Mouse (Mus musculus) thymus, adult 2 months (tissue): Measurements from ENCODE around the gene Zscan5b.

Experiments used
- CTCF ChIP-seq: fragments of 200-500 bp; IDR thresholded peaks from 2 replicates; pipeline ENCODE4 v1.5.1; 2012; ENCODE audit warnings: mild to moderate bottlenecking, control low read depth, low read length, moderate library complexity, borderline replicate concordance; ENCODE audit not compliant: control insufficient read depth, poor library complexity, insufficient read depth; ENCODE audit errors: extremely low read depth
- POLR2A ChIP-seq: fragments of 200-500 bp; IDR thresholded peaks from 2 replicates; pipeline ENCODE4 v1.6.1; 2012; ENCODE audit warnings: mild to moderate bottlenecking, low read length, control low read depth, moderate library complexity; ENCODE audit not compliant: control insufficient read depth, poor library complexity, insufficient read depth; ENCODE audit errors: extremely low read depth

DNA sequence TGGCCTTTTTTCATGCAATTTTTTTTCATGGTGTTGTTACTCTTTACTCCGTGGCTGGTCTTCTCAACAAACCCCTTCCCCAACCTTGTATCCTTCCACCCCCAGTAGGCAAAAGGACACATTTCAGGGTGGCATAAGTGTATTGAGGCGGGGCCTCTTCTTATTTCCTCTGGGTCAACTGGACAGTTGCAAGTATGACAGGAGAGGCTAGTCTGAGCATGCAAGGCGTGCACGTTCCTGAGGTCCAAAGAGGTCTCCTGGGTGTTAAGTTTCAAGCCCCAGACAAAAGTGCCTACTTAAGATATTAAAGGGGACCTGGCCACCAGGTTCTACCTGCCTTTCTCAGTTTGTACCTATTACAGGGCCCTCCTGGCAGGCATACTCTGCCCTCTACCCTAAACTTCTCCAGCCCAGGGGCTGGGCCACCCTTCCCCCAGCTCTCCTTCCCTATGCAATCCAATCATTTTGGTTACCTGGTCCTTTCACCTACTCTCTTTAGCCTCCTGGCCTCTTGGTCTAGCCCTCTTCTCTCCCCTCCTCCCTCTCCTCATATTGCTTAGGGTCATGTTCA lies 62.4 kb downstream of the Zscan5b start:
- TF ChIP-seq CTCF (no peak), POLR2A (no peak)
